Mouse (Mus musculus) CH12.LX (cell line): ENCODE measurements at regions not wholly inside any gene's neighbourhood (a gene's known extent, or its start where the extent isn't known, plus 50 kb on each side); places are given as distances from the start of the nearest gene placed in this dataset.
A peak's percentile ranks its signal among the peaks of the same experiment; 100 is the strongest.

Experiments used
- DNase-seq: peaks from one replicate; pipeline ENCODE4 v3.0.0-alpha.2; 2013; ENCODE audit errors: extremely low read depth
- H3K27ac ChIP-seq: 2 replicates; pipeline ENCODE4 v1.5.1; 2012; ENCODE audit warnings: low read depth, mild to moderate bottlenecking, control low read depth, moderate library complexity; ENCODE audit not compliant: insufficient read depth
- H3K27me3 ChIP-seq: replicated peaks from 2 replicates; pipeline ENCODE3; 2012; ENCODE audit warnings: inconsistent platforms
- H3K36me3 ChIP-seq, 2 experiments: replicated peaks in 1 of 2; 2 replicates each; pipeline versions ENCODE3 to v1.6.1; 2012; ENCODE audit warnings: inconsistent platforms in 1 of 2, low read length in 1 of 2, mild to moderate bottlenecking in 1 of 2, mixed read lengths in 1 of 2, moderate library complexity in 1 of 2; ENCODE audit not compliant: control insufficient read depth in 1 of 2, insufficient read depth in 1 of 2
- H3K4me1 ChIP-seq, 2 experiments: 2 replicates each; pipeline ENCODE4 v1.6.1; 2012; ENCODE audit warnings: inconsistent platforms in 1 of 2, moderate library complexity in 1 of 2; ENCODE audit not compliant: insufficient read depth in 2 of 2, control insufficient read depth in 1 of 2
- H3K4me2 ChIP-seq: 2 replicates; pipeline ENCODE4 v1.6.1; 2012; ENCODE audit warnings: low read depth, mild to moderate bottlenecking, control low read depth; ENCODE audit not compliant: poor library complexity, insufficient read depth, severe bottlenecking
- H3K4me3 ChIP-seq, 3 experiments: fragments of 150-350 bp in 1 of 3; sonication (generic) in 1 of 3; replicated peaks in 1 of 3; 2 replicates each; pipeline versions ENCODE3 to v1.5.1; 2011 to 2012; ENCODE audit warnings: low read depth in 2 of 3, low read length in 2 of 3, mild to moderate bottlenecking in 2 of 3, moderate library complexity in 2 of 3, control low read depth in 1 of 3, improper control_type of control experiment in 1 of 3, inconsistent platforms in 1 of 3, mixed read lengths in 1 of 3; ENCODE audit not compliant: poor library complexity in 1 of 3
- H3K79me2 ChIP-seq: replicated peaks from 2 replicates; pipeline ENCODE4 v1.6.1; 2012; ENCODE audit warnings: mild to moderate bottlenecking, moderate library complexity; ENCODE audit not compliant: control insufficient read depth, poor library complexity, insufficient read depth, severe bottlenecking; ENCODE audit errors: extremely low read depth
- H3K9ac ChIP-seq: 2 replicates; pipeline ENCODE4 v1.6.1; 2012; ENCODE audit warnings: low read depth, mild to moderate bottlenecking, control low read depth, moderate library complexity; ENCODE audit not compliant: insufficient read depth
- H3K9me3 ChIP-seq: replicated peaks from 2 replicates; pipeline ENCODE3; 2012; ENCODE audit warnings: low read length, inconsistent platforms, mixed read lengths
- BHLHE40 ChIP-seq: IDR thresholded peaks from 2 replicates; pipeline ENCODE4 v1.6.1; 2011; ENCODE audit warnings: mild to moderate bottlenecking, low read depth, low read length, improper control_type of control experiment
- CHD1 ChIP-seq: IDR thresholded peaks from 2 replicates; pipeline ENCODE4 v1.6.1; 2012; ENCODE audit warnings: low read depth, low read length, improper control_type of control experiment, inconsistent platforms
- CHD2 ChIP-seq: IDR thresholded peaks from 2 replicates; pipeline ENCODE4 v1.6.1; 2011; ENCODE audit warnings: low read length, improper control_type of control experiment
- CTCF ChIP-seq, 2 experiments: IDR thresholded peaks in 1 of 2; conservative IDR thresholded peaks in 1 of 2; 2 replicates each; pipeline ENCODE4 v1.5.1; 2011 to 2012; ENCODE audit warnings: low read depth in 2 of 2, low read length in 2 of 2, improper control_type of control experiment in 1 of 2, inconsistent platforms in 1 of 2, mild to moderate bottlenecking in 1 of 2, moderate library complexity in 1 of 2
- E2F4 ChIP-seq: IDR thresholded peaks from 2 replicates; pipeline ENCODE4 v1.6.1; 2011; ENCODE audit warnings: low read depth, low read length, improper control_type of control experiment; ENCODE audit not compliant: insufficient replicate concordance
- GABPA ChIP-seq: IDR thresholded peaks from 2 replicates; pipeline ENCODE4 v1.6.1; 2012; ENCODE audit warnings: low read depth, low read length, improper control_type of control experiment, inconsistent platforms; ENCODE audit not compliant: insufficient replicate concordance
- HCFC1 ChIP-seq: IDR thresholded peaks from 2 replicates; pipeline ENCODE4 v1.6.1; 2012; ENCODE audit warnings: low read depth, mild to moderate bottlenecking, inconsistent platforms, low read length, improper control_type of control experiment
- JUN ChIP-seq: IDR thresholded peaks from 2 replicates; pipeline ENCODE4 v1.6.1; 2011; ENCODE audit warnings: low read depth, mild to moderate bottlenecking, low read length, improper control_type of control experiment, moderate library complexity; ENCODE audit not compliant: insufficient read depth
- MAFK ChIP-seq: IDR thresholded peaks from 2 replicates; pipeline ENCODE4 v1.6.1; 2011; ENCODE audit warnings: low read length, improper control_type of control experiment; ENCODE audit not compliant: insufficient replicate concordance
- MEF2A ChIP-seq: IDR thresholded peaks from 2 replicates; pipeline ENCODE4 v1.6.1; 2014; ENCODE audit warnings: low read depth, mild to moderate bottlenecking, inconsistent platforms, low read length, improper control_type of control experiment, borderline replicate concordance
- MYC ChIP-seq: IDR thresholded peaks from 2 replicates; pipeline ENCODE4 v1.6.1; 2011; ENCODE audit warnings: low read depth, mild to moderate bottlenecking, improper control_type of control experiment, low read length
- PAX5 ChIP-seq: IDR thresholded peaks from 2 replicates; pipeline ENCODE4 v1.6.1; 2012; ENCODE audit warnings: low read length, inconsistent platforms, mixed read lengths
- SMC3 ChIP-seq: IDR thresholded peaks from 2 replicates; pipeline ENCODE4 v1.6.1; 2011; ENCODE audit warnings: low read depth, low read length, improper control_type of control experiment
- TBP ChIP-seq: conservative IDR thresholded peaks from 2 replicates; pipeline ENCODE4 v1.6.1; 2011; ENCODE audit warnings: low read depth, low read length, improper control_type of control experiment
- USF1 ChIP-seq: IDR thresholded peaks from 2 replicates; pipeline ENCODE4 v1.6.1; 2014; ENCODE audit warnings: low read depth, mild to moderate bottlenecking, inconsistent platforms, low read length, improper control_type of control experiment
- ZMIZ1 ChIP-seq: IDR thresholded peaks from 2 replicates; pipeline ENCODE4 v1.6.1; 2012; ENCODE audit warnings: low read depth, mild to moderate bottlenecking, inconsistent platforms, low read length, improper control_type of control experiment
- dilution Hi-C: fragments of 300-500 bp; cut with MboI; formaldehyde crosslinking; loops from 2 replicates; pipeline ENCODE4 v1.14.3; 2020; ENCODE audit warnings: low sequenced_read_pairs; ENCODE audit not compliant: extremely low pct_unique_long_range_greater_than_20kb, extremely low pct_ligation_motif_present
- in situ Hi-C: fragments of 300-500 bp; cut with MboI; formaldehyde crosslinking; loops from 3 replicates; pipeline ENCODE4 v1.14.3; 2019; ENCODE audit warnings: low sequenced_read_pairs, low pct_ligation_motif_present, low pct_unique_long_range_greater_than_20kb, mixed read lengths

DNA sequence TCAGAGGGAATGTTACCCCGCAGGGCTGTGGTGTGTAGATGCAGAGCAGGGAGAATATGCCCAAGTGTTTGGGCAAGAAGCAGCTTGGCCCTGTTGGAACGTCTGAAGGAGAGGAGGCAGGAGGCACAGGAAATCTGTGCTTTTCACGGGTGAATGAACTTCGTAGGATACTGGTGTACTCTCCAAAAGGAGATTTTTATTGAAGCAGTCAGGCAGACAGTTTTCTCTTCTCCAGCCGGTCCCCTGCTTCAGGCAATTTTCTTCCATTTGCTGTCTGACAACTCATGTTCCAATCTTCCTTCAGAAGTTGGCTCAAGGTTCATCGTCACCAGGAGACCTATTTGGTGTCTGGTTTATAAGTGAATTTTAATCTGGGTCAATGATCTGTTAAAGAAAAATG lies 103.0 kb upstream of the Ubash3b start:
- no peak for DNase-seq
- Histone ChIP-seq H3K36me3 (no peaks in the 10 kb centered on the region), H3K4me3 (no peak overlapping the region), H3K9ac (no peak overlapping the region), H3K27ac (no peak overlapping the region), H3K9me3 (no peaks in the 10 kb centered on the region), H3K4me1 (peaks cover 0 to 5% of the 10 kb centered on the region in 2 experiments; a peak in 2 of 4 replicates), H3K79me2 (no peaks in the 10 kb centered on the region), H3K4me2 (no peak overlapping the region), H3K27me3 (no peaks in the 10 kb centered on the region)
- TF ChIP-seq ZMIZ1 (no peak), MYC (no peak), TBP (no peak), SMC3 (no peak), CHD2 (no peak), JUN (no peak), E2F4 (no peak), PAX5 (no peak), BHLHE40 (no peak)
- dilution Hi-C loops (no loop called here), in situ Hi-C loops (no loop called here)

DNA sequence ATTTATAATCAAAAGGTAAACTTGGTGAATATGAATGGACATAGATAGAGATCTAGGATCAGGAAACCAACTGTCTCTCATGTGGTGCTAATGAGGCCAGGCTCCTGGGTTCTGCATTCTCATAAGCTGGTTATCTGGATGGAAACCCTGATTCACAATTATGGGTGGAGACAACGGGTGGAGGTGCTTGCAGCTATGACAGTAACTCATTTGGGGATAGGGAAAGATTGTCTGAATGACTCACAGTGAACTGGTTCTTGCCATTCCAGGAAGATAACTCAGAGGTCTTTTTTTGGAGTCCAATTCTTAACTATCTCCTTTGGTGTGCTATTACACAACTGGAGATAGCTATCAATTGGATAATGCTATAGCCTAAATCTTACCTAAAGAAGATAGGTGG lies 95.7 kb upstream of the Ubash3b start:
- H3K9ac ChIP-seq, result no peak overlapping the region
- H3K27me3 ChIP-seq, result no peaks in the 10 kb centered on the region
- H3K79me2 ChIP-seq, result no peaks in the 10 kb centered on the region
- H3K4me3 ChIP-seq, result no peak overlapping the region
- in situ Hi-C loops, result no loop called here
- DNase-seq, result no peak
- no peaks in the 10 kb centered on the region for H3K36me3 ChIP-seq
- H3K27ac ChIP-seq, result no peak overlapping the region
- dilution Hi-C loops, result no loop called here
- H3K4me1 ChIP-seq, result peaks cover 0 to 3% of the 10 kb centered on the region in 2 experiments; a peak in 1 of 4 replicates
- H3K4me2 ChIP-seq, result no peak overlapping the region
- TF ChIP-seq USF1, result no peak
- no peak for TF ChIP-seq GABPA
- TF ChIP-seq PAX5, result no peak
- no peak for TF ChIP-seq HCFC1
- no peak for TF ChIP-seq E2F4
- no peak for TF ChIP-seq MEF2A
- TF ChIP-seq CHD1, result no peak
- H3K9me3 ChIP-seq, result no peaks in the 10 kb centered on the region

DNA sequence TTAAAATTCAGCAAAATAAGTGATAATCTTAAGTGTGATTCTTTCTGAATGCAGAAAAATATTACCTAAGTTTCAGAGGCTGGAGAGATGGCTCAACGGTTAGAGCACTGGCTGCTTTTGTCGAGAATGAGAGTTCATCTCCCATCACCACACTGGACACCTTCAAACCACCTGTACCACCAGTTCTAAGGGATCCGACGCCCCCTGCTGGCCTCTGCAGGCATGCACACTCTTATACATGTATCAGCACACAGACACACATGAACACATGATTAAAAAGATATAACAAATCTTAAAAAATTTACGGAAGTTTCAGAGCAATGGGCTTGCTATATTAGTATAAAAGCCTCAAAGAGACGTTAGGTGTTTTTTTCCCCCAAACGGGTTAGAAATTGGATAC lies 80.9 kb upstream of the Ubash3b start:
- no peaks in the 10 kb centered on the region for H3K27me3 ChIP-seq
- dilution Hi-C loops, result no loop called here
- no peak overlapping the region for H3K9ac ChIP-seq
- H3K27ac ChIP-seq, result no peak overlapping the region
- TF ChIP-seq MAFK, result no peak
- TF ChIP-seq CTCF (conservative IDR thresholded peaks at IDR 0.05 in 1 of 2, IDR thresholded peaks at IDR 0.05 in 1 of 2; ENCODE audit: low read depth in 2 of 2, low read length in 2 of 2), result peak; percentile 10 to 19; a peak in 1 of 4 replicates
- TF ChIP-seq, all 38 proteins: peak for 1
- DNase-seq, result no peak
- Histone ChIP-seq H3K9me3 (no peaks in the 10 kb centered on the region), H3K4me2 (no peak overlapping the region), H3K4me3 (no peak overlapping the region), H3K79me2 (no peaks in the 10 kb centered on the region), H3K4me1 (no peaks in the 10 kb centered on the region), H3K36me3 (no peaks in the 10 kb centered on the region)
- in situ Hi-C loops, result no loop called here
